Mouse (Mus musculus) spleen, postnatal 10 days (tissue): ENCODE data around the gene Lrig3.

Source experiments
- DNase-seq, 2 experiments: peaks; one replicate each; pipeline ENCODE4 v3.0.0; 2021 to 2022; ENCODE audit warnings: low spot score in 2 of 2

The Lrig3 gene

GRCm38 (mm10) chr10:125965968-125966480, at the start of gene Lrig3:
Gene Lrig3 (plus strand): TSS chr10:125966168.
- peak; percentile 9 to 35 for DNase-seq

DNA sequence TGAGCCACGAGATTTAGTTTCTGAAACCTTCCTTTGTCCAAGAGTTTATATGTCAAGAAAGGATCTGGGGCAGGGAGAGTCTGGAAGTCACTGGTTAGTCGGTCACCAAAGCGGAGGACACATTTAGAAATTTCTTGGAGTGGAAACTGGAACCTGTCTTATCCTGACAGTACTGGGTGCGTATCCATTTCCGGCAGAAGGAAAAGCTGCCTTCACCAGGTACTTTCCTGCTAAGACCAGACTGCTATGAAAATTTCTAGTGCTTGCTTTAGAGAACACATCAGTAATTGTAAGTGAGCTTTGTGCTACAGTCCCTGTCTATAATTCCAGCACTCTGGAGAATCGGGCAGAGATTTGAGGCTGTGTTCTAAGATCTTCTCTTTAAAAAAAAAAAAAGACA, 49.2 kb upstream of the Lrig3 start:
- DNase-seq: no peak

GRCm38 (mm10) chr10:125917436-125917871, 48.5 kb upstream of the Lrig3 start:
- no peak for DNase-seq

DNA sequence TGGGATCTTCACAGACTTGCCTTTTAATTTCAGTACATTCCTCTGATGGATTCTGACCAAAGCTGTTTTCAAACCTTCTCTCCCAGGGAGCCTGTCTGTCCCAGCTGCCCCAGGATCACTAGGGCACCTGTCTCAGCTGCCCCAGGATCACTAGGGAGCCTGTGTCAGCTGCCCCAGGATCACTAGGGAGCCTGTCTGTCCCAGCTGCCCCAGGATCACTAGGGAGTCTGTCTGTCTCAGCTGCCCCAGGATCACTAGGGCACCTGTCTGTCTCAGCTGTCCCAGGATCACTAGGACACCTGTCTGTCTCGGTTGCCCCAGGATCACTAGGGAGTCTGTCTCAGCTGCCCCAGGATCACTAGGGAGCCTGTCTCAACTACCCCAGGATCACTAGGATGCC, 47.0 kb upstream of the Lrig3 start:
- no peak for DNase-seq

- DNase-seq: no peak
Observed at GRCm38 (mm10) chr10:125921654-125922446, 44.1 kb upstream of the Lrig3 start.

DNA sequence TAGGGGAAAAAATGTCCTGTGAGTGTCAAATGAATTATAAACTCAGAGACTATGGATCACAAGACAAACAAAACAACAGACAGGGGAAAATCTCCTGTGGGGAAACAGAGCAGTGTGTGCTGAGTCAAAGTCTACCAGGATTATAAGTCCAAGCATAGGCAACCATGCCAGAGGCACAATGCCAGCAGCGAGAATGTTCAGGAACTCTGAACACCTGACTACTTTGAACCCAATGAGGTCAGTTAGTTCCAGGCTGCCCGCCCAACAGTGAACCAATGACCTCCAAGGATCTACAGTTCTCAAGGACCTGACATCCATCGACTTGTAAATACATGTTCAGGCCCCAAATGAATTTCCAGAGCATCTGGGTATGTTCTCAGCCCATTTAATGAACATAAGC, 36.0 kb upstream of the Lrig3 start:
- no peak for DNase-seq

- no peak for DNase-seq
Observed at GRCm38 (mm10) chr10:125933388-125933787, 32.6 kb upstream of the Lrig3 start.

- no peak for DNase-seq
Observed at GRCm38 (mm10) chr10:125934095-125934494, 31.9 kb upstream of the Lrig3 start.

GRCm38 (mm10) chr10:125937517-125938497, 28.2 kb upstream of the Lrig3 start:
- no peak for DNase-seq

GRCm38 (mm10) chr10:125938528-125939402, 27.2 kb upstream of the Lrig3 start:
- DNase-seq: no peak

- no peak for DNase-seq
Observed at GRCm38 (mm10) chr10:125940316-125941059, 25.5 kb upstream of the Lrig3 start.

DNA sequence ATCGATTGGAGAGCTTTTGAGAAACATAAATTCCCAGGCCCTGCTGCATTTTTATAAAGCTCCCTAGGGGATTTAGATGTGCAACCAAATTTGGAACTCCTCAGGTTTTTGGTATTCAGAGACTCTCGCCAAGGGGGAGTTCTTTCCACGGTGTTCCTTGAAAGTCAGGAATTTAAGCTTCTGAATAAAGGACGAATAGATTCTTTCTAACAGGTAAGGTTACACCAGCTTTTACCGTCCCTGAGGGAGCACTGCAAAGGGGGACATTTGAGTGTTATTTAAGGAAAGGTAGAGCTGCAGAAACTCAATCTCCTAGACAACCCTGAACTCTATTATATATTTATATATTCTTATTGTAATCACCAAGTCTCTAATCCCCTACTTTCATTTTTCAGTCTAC, 22.9 kb upstream of the Lrig3 start:
- DNase-seq: no peak

DNA sequence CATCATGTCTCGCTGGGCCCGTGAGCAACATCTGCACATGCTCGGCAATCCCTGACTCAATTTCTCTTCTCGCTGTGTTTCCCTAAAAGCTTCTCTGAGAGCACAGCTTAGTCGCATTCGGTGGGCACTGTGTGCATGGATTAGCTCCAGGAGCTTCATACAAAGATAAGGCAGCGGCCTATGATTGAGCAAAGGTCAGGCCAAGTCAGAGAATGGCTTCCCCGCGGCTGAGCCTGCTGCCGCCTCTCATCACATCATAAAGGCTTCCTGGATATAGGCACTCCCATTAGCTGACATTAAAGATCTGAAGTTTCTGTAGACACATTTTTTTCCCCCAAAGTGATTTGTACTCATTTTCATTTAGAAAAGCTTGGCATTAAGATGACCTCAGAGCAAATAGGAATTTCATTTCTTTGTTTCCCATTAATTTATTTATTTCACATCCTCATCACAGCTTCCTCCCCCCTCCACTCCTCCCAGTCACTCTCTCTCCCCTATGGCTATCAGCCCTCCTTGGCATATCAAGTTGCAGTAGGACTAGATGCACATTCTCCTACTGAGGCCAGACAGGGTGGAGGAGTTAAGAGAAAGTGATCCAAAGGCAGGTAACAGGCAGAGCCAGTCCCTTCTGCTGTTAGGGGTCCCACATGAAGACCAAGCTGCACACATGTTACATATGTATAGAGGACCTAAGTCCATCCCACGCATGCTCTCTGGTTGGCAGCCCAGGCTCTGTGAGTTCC, 21.0 kb upstream of the Lrig3 start:
- no peak for DNase-seq

DNA sequence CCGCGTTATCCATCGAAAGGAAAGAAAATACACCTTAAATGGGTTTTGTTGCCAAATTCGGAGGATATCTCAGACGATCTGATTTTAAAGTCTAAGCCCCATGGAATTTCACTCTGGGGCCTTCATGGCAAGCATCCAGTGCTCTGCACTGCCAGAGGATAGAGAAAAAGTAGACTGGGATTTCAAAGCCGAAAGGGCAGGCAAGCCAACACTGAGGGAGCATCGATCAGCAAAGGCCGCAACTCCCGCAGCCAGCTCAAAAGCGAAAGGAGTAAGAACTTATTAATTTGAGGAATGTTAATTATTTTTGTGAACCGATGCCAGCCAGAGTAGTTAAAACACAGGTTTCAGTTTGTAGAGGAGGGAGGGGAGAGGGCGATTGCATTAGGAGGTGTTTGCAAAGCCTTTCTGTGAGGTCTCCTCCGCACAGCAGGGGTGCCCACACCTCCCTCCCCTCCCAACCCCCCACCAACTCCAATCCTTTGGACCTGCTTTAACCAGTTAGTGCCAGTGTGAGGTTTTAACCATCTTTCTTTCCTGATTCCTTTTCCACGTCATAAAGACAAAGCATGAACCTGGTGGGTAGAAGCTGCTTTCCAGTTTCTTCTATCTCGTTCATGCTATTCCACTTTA, 17.0 kb upstream of the Lrig3 start:
- no peak for DNase-seq

- no peak for DNase-seq
Observed at GRCm38 (mm10) chr10:125951633-125952032, 14.3 kb upstream of the Lrig3 start.

- no peak for DNase-seq
Observed at GRCm38 (mm10) chr10:125954343-125954742, 11.6 kb upstream of the Lrig3 start.

DNA sequence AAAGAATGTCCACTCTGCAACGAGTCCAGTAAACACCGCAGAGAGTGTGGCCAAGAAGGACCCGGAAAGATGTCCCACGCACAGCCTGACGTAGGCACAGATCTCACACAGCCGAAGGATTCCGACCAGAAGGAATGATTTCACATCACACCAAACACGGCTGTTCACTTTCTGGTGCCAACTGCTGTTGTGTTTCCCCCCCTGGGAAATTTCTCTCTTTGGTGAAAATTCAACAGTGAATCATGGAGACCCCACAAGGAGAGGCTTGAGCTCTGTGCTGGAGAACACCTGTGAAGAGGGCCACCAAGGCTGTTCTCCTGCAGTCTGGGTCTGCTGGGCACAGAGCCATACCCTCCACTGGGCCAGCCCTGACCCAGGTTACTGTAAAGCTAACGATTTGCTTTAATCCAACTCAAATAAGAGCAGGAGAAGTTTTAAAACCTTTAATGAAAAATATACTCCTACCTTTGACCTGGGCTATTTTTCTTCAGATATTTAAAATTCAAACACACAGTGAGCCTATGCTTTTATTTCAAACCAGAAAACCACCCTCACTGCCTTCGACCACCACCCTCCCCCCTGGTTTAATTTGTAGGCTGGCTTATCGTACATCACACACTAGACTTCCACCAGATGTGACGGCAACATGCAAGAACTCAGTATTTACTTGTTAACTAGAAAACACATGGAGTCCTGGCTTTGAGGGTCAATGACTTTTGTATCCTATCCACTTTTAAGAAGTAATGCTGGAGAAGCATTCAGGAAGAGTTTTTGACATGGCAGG, 11.0 kb upstream of the Lrig3 start:
- no peak for DNase-seq

DNA sequence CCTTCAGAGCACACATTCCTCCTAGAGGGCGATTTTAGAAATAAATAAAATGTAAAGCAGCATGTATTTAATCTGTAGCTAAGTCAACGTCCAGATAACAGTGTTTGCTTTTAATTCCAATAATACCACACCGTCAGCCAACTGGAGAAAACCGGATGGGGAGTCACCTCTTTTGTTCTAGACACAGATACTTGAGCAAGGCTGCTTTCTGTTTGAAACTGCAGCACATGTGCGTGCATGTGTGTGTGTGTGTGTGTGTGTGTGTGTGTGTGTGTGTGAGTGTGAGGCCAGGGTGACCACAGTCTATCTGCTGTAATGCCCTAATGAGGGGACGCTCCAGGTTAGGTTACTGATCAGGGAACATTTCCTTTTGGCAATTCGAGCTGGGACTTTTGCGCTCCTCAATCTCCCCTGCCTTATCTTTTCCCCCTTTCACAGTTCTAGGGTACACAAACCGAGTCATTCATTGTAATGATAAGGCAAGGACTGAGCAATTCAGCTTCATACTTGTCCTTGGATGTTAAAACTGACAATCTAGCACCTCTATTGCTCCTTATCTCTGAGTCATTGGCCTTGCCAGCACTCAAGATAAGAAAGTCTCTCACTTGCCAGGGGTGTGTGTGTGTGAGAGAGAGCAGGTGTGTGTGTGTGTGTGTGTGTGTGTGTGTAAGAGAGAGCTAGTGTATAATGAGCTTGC, 4.4 kb upstream of the Lrig3 start:
- no peak for DNase-seq
